Comparison of ENCODE assay signal across 9 mouse cellular contexts in the genomic region with DNA sequence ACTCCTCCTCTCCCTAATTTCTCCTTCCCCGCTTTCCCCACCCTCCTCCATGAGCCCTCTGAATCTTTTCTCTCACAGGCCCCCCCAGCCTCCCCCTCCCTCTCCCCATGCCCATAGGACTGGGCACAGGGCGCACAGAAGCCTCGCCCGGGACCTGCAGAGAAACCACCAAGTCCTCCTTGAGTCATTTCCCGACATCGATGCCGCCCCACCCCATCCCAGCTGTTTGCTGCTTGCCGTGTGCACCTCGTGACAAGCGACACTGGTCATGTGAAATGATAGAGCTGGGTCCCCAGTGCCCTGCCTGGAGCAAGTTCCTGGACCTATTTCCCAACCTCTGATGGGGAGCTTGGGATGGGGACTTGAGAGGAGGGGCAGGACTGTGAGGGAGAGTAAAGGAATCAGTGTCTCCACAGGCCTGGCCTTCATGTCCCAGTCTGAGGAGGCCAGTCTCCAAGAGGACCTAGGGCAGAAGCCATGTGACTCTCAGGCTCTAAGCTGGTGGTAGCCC. TPM values are rescaled to one million over a fixed set of nuclear protein-coding genes. Genes with fewer than 3 reads are reported as not detected.
DNase-seq lines count a peak whose midpoint lies in the region; TF ChIP-seq lines count a peak whose summit lies in the region.
"Had no signal": no experiment of that assay in that cellular context is flagged by ENCODE, and none has a peak within 500 bp of the region (broad histone marks: within the 10 kb centered on the region; RNA-seq: fewer than 3 reads in every experiment).

No protein-coding gene starts in this region.

- no peak for TF ChIP-seq CTCF in bone marrow, adult 2 months (IDR thresholded peaks at IDR 0.05; ENCODE audit: control insufficient read depth, insufficient read depth, low read length)

- H3K4me3 ChIP-seq in bone marrow, adult 2 months (replicated peaks; ENCODE audit: control insufficient read depth, low read depth, low read length), result no peak overlapping the region
- H3K4me3 ChIP-seq in macrophage (ENCODE audit: inconsistent target), result no peak overlapping the region

- peak; percentile 50 to 57 for DNase-seq in cerebellum, postnatal 25 days
- DNase-seq in cerebellum, adult 9-10 months, result no peak
- peak; percentile 64 to 77 for DNase-seq in gastrocnemius, postnatal 36 days
- DNase-seq in induced T-regulatory cell, adult 2 months (ENCODE audit: low read depth), result peak; percentile 84
- DNase-seq in skeletal muscle tissue, adult 2 months (ENCODE audit: low read depth, low spot score), result peak; percentile 89
- DNase-seq in cerebellum, adult 11-12 months, result no peak

- H3K4me1 ChIP-seq in bone marrow, adult 2 months (ENCODE audit: control insufficient read depth, insufficient read depth, low read length), result peaks cover 2% of the 10 kb centered on the region; the same call in 1 of the 2 replicates

- intact Hi-C loops in gastrocnemius, postnatal 36 days (cut with DNase I), result no loop called here

- WGBS in bone marrow, adult 2 months, result 5% methylated on average over 10 of the region's 10 CpGs
- 5% methylated on average over 10 of the region's 10 CpGs for WGBS in macrophage (ENCODE audit: missing documents)

- H3K27ac ChIP-seq in bone marrow, adult 2 months (ENCODE audit: control insufficient read depth, insufficient read depth, low read depth, low read length, poor library complexity), result peak overlapping the region; percentile 27; the same call in 1 of the 2 replicates
- H3K27ac ChIP-seq in macrophage, result peak overlapping the region; percentile 98
- H3K27ac ChIP-seq: kidney, postnatal 0 days had no signal

- H3K79me2 ChIP-seq in macrophage (ENCODE audit: inconsistent target), result peaks cover 98% of the 10 kb centered on the region

- H3K36me3 ChIP-seq in macrophage (ENCODE audit: inconsistent target), result peaks cover 7% of the 10 kb centered on the region

- no peak for TF ChIP-seq POLR2A in bone marrow, adult 2 months (IDR thresholded peaks at IDR 0.05; ENCODE audit: borderline replicate concordance, control insufficient read depth, low read depth, low read length)

RNA-seq across cellular contexts. Expression of a gene that starts 53.4 kb away (rescaled TPM):
- polyA plus RNA-seq in bone marrow, adult 2 months (2011; ENCODE audit: insufficient read depth, insufficient read length, low replicate concordance, missing spikeins), result 61.8 and 136 TPM in 2 replicates
- 10 to 100 TPM in 1 of 2 experiments, 1 to 10 TPM in 1; 7.5 to 11.8 TPM for total RNA-seq in gastrocnemius, postnatal 36 days (2021)
- 100 to 1,000 TPM in 19 of 26 experiments, 10 to 100 TPM in 7; 24.5 to 267 (median 142) TPM for total RNA-seq in macrophage (2018; cell fraction: chromatin; rRNA removed)
- total RNA-seq in macrophage (2018; cell fraction: cytosol; rRNA removed), result 100 to 1,000 TPM in 7 of 26 experiments, 10 to 100 TPM in 19; 56.4 to 109 (median 82.5) TPM
- 100 to 1,000 TPM in 12 of 26 experiments, 10 to 100 TPM in 14; 30.1 to 198 (median 99.8) TPM for total RNA-seq in macrophage (2018; cell fraction: nucleus; rRNA removed)
- 72.6 to 95.1 TPM (median 88.3 TPM) in 3 replicates for polyA plus RNA-seq in macrophage (2018)

Comparison
In these comparisons a context has a peak if more than half of its experiments do, and no peak if none do; other contexts are left out.
1. DNase-seq: peak in cerebellum, postnatal 25 days (2 of 2), gastrocnemius, postnatal 36 days (2 of 2), induced T-regulatory cell, adult 2 months (single experiment) and skeletal muscle tissue, adult 2 months (single experiment); none in cerebellum, adult 9-10 months (single experiment) and cerebellum, adult 11-12 months (single experiment).